Mouse (Mus musculus) liver, embryonic 14.5 days (tissue): ENCODE results near the gene Slc5a12.

Experiments used
- CTCF ChIP-seq: IDR thresholded peaks from 2 replicates; pipeline ENCODE4 v1.5.1; 2016; ENCODE audit warnings: antibody characterized with exemption, low read depth, control low read depth
- EP300 ChIP-seq: IDR thresholded peaks from 2 replicates; pipeline ENCODE4 v1.6.1; 2016; ENCODE audit warnings: antibody characterized with exemption, low read depth

DNA sequence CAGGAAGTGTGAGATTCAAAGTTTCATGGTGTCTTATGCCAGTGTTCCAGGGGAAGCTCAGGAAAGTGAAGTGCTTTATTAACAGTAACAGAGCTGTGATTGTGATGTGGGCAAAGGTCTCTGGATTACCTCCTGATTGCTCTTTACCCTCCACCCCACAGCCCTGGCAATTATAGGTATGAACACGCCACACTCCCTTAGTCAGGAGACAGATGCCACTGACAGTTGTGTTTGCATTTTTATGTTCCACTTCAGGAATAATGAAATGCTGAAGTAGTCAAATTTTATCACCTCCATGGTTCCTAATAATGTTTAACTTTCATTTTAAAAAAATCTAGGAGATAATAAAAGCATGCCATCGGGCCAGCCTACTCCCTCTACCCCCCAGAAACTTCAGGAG is at the start of gene Slc5a12:
- TF ChIP-seq CTCF = no peak
- TF ChIP-seq EP300 = no peak
